Mouse (Mus musculus) adrenal gland, postnatal 25 days (tissue): ENCODE measurements around the gene Tpx2. TPM values are rescaled to one million over a fixed set of nuclear protein-coding genes. Genes with fewer than 3 reads are reported as not detected.

Source experiments
- microRNA-seq, 2 experiments: library from miRNA; unstranded; fragments of <30 nt; microRNA quantifications; one replicate each; pipeline ENCODE4 v1.2.0; 2021
- total RNA-seq: library from RNA; stranded (reverse); gene quantifications from 2 replicates; pipeline ENCODE4 v1.2.3, GENCODE M21; 2021

Gene Tpx2
- total RNA-seq, 1 experiment from 2014 or later, result 9.6 TPM

Small RNA genes within 50 kb of the gene (microRNA-seq; reads per million reads assigned to microRNA genes)
- gene Mir5622, result 0.36 to 0.69 reads per million in 2 experiments

Other genes with a start within 250 kb of the Tpx2 start
- not detected in 2 replicates for gene Defb45, start 248.6 kb upstream of the Tpx2 start, total RNA-seq
- gene Defb36, start 243.6 kb upstream of the Tpx2 start, total RNA-seq, result 1.0 TPM in 1 of 2 replicates, not detected in the other
- 2.5 TPM in 1 of 2 replicates, not detected in the other for gene Defb25, start 224.9 kb upstream of the Tpx2 start, total RNA-seq
- 8.1 and 9.0 TPM in 2 replicates for gene Rem1, start 221.0 kb upstream of the Tpx2 start, total RNA-seq
- gene H13, start 178.5 kb upstream of the Tpx2 start, total RNA-seq, result 149 and 153 TPM in 2 replicates
- 34.2 and 37.9 TPM in 2 replicates for gene Mcts2, start 160.9 kb upstream of the Tpx2 start, total RNA-seq
- gene Id1, start 111.7 kb upstream of the Tpx2 start, total RNA-seq, result 73.3 and 81.1 TPM in 2 replicates
- 4.2 and 4.3 TPM in 2 replicates for gene Cox4i2, start 93.8 kb upstream of the Tpx2 start, total RNA-seq
- 48.9 and 61.8 TPM in 2 replicates for gene Bcl2l1, start 16.2 kb upstream of the Tpx2 start, total RNA-seq
- gene Mylk2, start 63.4 kb downstream of the Tpx2 start, total RNA-seq, result not detected in 2 replicates
- 2.1 and 2.9 TPM in 2 replicates for gene Foxs1, start 85.2 kb downstream of the Tpx2 start, total RNA-seq
- gene Dusp15, start 103.7 kb downstream of the Tpx2 start, total RNA-seq, result 1.0 and 4.9 TPM in 2 replicates
- not detected in 2 replicates for gene Ttll9, start 114.5 kb downstream of the Tpx2 start, total RNA-seq
- 163 and 187 TPM in 2 replicates for gene Pdrg1, start 167.5 kb downstream of the Tpx2 start, total RNA-seq
- gene Xkr7, start 183.9 kb downstream of the Tpx2 start, total RNA-seq, result 0.57 and 1.4 TPM in 2 replicates
- gene Ccm2l, start 218.0 kb downstream of the Tpx2 start, total RNA-seq, result 13.6 and 16.0 TPM in 2 replicates